Mouse (Mus musculus) neural tube, embryonic 12.5 days (tissue): ENCODE results near the gene Stap2. TPM values are rescaled to one million over a fixed set of nuclear protein-coding genes. Genes with fewer than 3 reads are reported as not detected.

Experiments used
- ATAC-seq: fragments of 200-750 bp; cut with Nextera tagmentation; 2 replicates; pipeline ENCODE4 v1.8.0; 2017; ENCODE audit warnings: low read depth, mild to moderate bottlenecking, moderate TSS enrichment, moderate library complexity; ENCODE audit not compliant: low FRiP score
- H3K27ac ChIP-seq: fragments of 300-500 bp; sonication (generic); 2 replicates; pipeline ENCODE4 v1.5.1; 2016
- H3K27me3 ChIP-seq: fragments of 300-500 bp; sonication (generic); replicated peaks from 2 replicates; pipeline ENCODE4 v1.6.1; 2016; ENCODE audit warnings: mild to moderate bottlenecking
- H3K36me3 ChIP-seq: fragments of 300-500 bp; sonication (generic); 2 replicates; pipeline ENCODE4 v1.6.1; 2016; ENCODE audit warnings: mild to moderate bottlenecking
- H3K4me1 ChIP-seq: fragments of 300-500 bp; sonication (generic); 2 replicates; pipeline ENCODE4 v1.6.1; 2016
- H3K4me2 ChIP-seq: fragments of 300-500 bp; sonication (generic); replicated peaks from 2 replicates; pipeline ENCODE4 v1.6.1; 2016; ENCODE audit warnings: mild to moderate bottlenecking
- H3K4me3 ChIP-seq: fragments of 300-500 bp; sonication (generic); 2 replicates; pipeline ENCODE4 v1.5.1; 2016
- H3K9ac ChIP-seq: fragments of 300-500 bp; sonication (generic); 2 replicates; pipeline ENCODE4 v1.6.1; 2016; ENCODE audit warnings: mild to moderate bottlenecking
- H3K9me3 ChIP-seq: fragments of 300-500 bp; sonication (generic); 2 replicates; pipeline ENCODE4 v1.6.1; 2016; ENCODE audit warnings: mild to moderate bottlenecking
- WGBS: fragments of 180-500 bp; shearing (Covaris S2); methylation state at CpG from one replicate; pipeline ENCODE4 v1.1.7; 2016; 5-methylcytosine and 5-hydroxymethylcytosine counted together
- polyA plus RNA-seq: library from polyadenylated mRNA; unstranded; fragments of >200 nt; fragmentation: Nextera tagmentation; extraction: Ambion mirVana; gene quantifications from 2 replicates; pipeline ENCODE4 v1.2.1, GENCODE M21; 2016

Gene Stap2
- polyA plus RNA-seq, 1 experiment from 2014 or later = 7.2 TPM

DNA sequence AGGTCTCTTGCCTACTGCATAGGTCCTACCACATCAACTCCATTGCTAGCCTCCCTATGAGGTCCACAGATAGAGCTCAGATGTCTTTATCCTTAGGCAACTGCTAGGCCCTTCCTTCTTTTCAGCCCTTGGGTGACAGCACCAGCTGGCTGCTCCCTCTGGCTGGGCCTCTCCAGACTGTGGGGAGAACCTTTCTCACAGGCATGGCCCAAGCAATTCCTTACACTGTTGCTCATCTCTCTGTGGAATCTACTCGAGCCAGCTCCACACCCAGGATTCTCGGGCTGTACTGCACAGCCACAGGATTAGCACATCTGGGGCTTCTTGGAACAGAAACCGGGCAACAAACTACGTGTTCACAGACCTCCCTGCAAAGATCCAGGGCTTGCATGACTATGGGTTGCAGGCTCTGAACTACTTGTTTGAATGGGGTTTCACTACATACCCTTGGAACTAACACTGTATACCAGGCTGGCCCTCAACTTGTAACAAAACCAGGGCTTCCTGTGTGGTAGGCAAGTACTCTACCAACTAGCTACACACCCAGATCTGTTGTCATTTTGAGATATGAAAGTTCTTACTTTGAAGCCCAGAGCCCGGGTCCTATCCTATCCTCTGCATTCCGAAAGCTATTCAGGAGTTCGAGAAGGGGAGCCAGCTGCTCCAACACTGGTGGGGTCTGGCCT, 28.8 kb upstream of the Stap2 start:
- peak overlapping the region; percentile 33; the same call in 1 of the 2 replicates for H3K9ac ChIP-seq
- H3K4me3 ChIP-seq = no peak overlapping the region
- 94% methylated on average over 7 of the region's 7 CpGs for WGBS
- H3K27me3 ChIP-seq = no peaks in the 10 kb centered on the region
- H3K4me2 ChIP-seq = peak overlapping the region; percentile 67
- H3K9me3 ChIP-seq = no peaks in the 10 kb centered on the region
- H3K4me1 ChIP-seq = peaks cover 19% of the 10 kb centered on the region
- H3K27ac ChIP-seq = no peak overlapping the region
- peaks cover 35% of the 10 kb centered on the region for H3K36me3 ChIP-seq
- no peak for ATAC-seq

GRCm38 (mm10) chr17:56032831-56033230, 27.4 kb upstream of the Stap2 start:
- no peak for ATAC-seq
- H3K36me3 ChIP-seq = peaks cover 48% of the 10 kb centered on the region
- 83% methylated on average over 7 of the region's 7 CpGs for WGBS

DNA sequence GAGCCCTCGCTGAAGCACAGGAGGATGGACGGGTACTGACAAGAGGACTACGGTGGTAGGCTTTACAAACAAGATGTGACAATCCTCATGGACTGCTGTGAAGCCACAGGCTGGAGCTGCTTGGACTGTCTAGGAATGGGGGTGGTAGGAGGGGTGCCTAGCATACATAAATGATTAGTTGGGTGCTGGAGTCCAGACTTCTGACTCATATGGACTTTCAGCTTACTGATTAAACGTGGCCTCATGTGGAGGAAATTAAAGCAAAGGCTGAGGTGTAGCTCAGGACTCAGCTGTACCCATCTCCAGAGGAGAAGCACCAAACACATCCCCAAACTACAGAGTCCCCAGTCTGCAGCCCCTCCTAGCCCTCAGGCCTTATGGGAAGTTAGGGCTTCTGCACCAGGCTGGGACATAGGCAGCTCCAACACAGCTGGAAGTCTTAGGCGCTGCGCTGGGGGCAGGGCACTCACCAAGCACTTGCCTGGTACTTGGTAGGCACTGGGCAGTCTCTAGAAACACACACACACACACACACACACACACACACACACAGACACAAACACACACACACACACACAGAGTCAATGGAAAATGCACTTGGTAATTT, 26.8 kb upstream of the Stap2 start:
- Histone ChIP-seq H3K9ac (no peak overlapping the region), H3K4me1 (peaks cover 19% of the 10 kb centered on the region), H3K9me3 (no peaks in the 10 kb centered on the region), H3K4me3 (no peak overlapping the region), H3K4me2 (no peak overlapping the region), H3K27me3 (no peaks in the 10 kb centered on the region), H3K27ac (no peak overlapping the region), H3K36me3 (peaks cover 54% of the 10 kb centered on the region)
- 78% methylated on average over 6 of the region's 6 CpGs for WGBS
- no peak for ATAC-seq

More at GRCm38 (mm10) chr17:56032831-56033230, 27.4 kb upstream of the Stap2 start:
- H3K9ac ChIP-seq = no peak overlapping the region; the same call in 1 of the 2 replicates
- H3K4me3 ChIP-seq = no peak overlapping the region
- H3K9me3 ChIP-seq = no peaks in the 10 kb centered on the region
- peaks cover 19% of the 10 kb centered on the region for H3K4me1 ChIP-seq
- H3K4me2 ChIP-seq = no peak overlapping the region
- no peaks in the 10 kb centered on the region for H3K27me3 ChIP-seq
- H3K27ac ChIP-seq = no peak overlapping the region

DNA sequence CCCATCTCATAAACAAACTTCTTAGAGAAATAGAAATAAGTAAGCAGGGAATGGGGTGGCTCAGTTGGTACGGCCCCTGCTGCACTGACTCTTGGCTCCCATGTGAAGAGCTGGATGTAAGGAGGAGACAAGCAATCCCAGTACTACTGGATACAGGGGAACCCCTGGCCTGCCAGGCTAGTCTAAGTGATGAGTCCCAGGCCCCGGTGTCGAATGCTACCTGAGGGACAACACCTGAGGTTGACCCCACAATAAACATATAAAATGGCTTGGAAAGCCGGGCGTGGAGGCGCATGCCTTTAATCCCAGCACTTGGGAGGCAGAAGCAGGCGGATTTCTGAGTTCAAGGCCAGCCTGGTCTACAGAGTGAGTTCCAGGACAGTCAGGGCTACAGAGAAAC, 26.0 kb upstream of the Stap2 start:
- peaks cover 55% of the 10 kb centered on the region for H3K36me3 ChIP-seq
- no peaks in the 10 kb centered on the region for H3K9me3 ChIP-seq
- H3K9ac ChIP-seq = no peak overlapping the region
- H3K4me2 ChIP-seq = no peak overlapping the region
- no peak overlapping the region for H3K4me3 ChIP-seq
- WGBS = 92% methylated on average over 7 of the region's 7 CpGs
- no peak overlapping the region for H3K27ac ChIP-seq
- no peak for ATAC-seq
- no peaks in the 10 kb centered on the region for H3K27me3 ChIP-seq
- H3K4me1 ChIP-seq = peaks cover 16% of the 10 kb centered on the region

- no peak overlapping the region for H3K4me3 ChIP-seq
- peaks cover 16% of the 10 kb centered on the region for H3K4me1 ChIP-seq
- no peaks in the 10 kb centered on the region for H3K27me3 ChIP-seq
- WGBS = 73% methylated on average over 5 of the region's 5 CpGs
- peaks cover 55% of the 10 kb centered on the region for H3K36me3 ChIP-seq
- no peaks in the 10 kb centered on the region for H3K9me3 ChIP-seq
- H3K4me2 ChIP-seq = no peak overlapping the region
- H3K27ac ChIP-seq = no peak overlapping the region
- no peak for ATAC-seq
- H3K9ac ChIP-seq = no peak overlapping the region
These were observed 25.5 kb upstream of the Stap2 start for GRCm38 (mm10) chr17:56030919-56031318.

DNA sequence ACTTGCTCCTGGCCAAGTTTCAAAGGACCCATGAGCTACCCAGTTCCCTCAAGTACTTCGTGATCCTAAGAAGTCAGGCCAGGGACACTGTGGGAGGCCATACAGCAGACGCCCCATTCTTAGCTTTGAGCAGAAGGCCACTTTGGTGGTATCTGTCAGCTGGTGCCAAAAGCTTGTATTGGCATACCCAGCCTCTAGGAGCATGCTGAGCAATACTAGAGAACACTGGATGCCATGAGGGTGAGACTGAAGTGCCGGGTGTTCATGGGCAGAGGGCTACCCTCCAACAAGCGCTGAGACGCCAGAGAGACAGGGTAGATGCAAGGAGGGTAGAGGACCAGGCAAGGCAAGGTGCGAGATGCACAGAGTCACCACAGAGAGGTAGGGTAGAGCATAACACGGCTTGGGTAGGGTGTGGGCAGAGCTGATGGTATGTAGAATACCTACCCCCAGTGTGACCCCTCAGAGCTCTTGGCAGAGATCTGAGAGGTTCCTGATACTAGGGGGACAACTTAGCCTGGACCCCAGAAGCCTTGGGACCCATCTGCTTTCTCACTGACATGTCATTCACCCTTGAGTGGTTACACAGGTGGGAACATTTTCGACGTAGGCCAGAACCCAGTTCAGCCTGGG, 25.0 kb upstream of the Stap2 start:
- no peak for ATAC-seq

GRCm38 (mm10) chr17:56027801-56028441, 22.5 kb upstream of the Stap2 start:
- no peak overlapping the region for H3K9ac ChIP-seq
- H3K4me1 ChIP-seq = peaks cover 6% of the 10 kb centered on the region
- H3K27me3 ChIP-seq = no peaks in the 10 kb centered on the region
- H3K4me3 ChIP-seq = no peak overlapping the region
- ATAC-seq = no peak
- no peaks in the 10 kb centered on the region for H3K9me3 ChIP-seq
- H3K4me2 ChIP-seq = no peak overlapping the region
- no peak overlapping the region for H3K27ac ChIP-seq
- peaks cover 50% of the 10 kb centered on the region for H3K36me3 ChIP-seq
- 92% methylated on average over 5 of the region's 5 CpGs for WGBS

More for the DNA sequence above, 25.0 kb upstream of the Stap2 start:
- Histone ChIP-seq H3K27me3 (no peaks in the 10 kb centered on the region), H3K4me3 (no peak overlapping the region), H3K4me2 (no peak overlapping the region), H3K9me3 (no peaks in the 10 kb centered on the region), H3K9ac (no peak overlapping the region), H3K4me1 (peaks cover 13% of the 10 kb centered on the region), H3K36me3 (peaks cover 55% of the 10 kb centered on the region), H3K27ac (no peak overlapping the region)
- WGBS = 94% methylated on average over 9 of the region's 9 CpGs

- no peak overlapping the region for H3K4me3 ChIP-seq
- ATAC-seq = no peak
- H3K4me1 ChIP-seq = peaks cover 14% of the 10 kb centered on the region
- WGBS = 71% methylated on average over 1 of the region's 1 CpGs
- H3K9ac ChIP-seq = no peak overlapping the region
- no peak overlapping the region for H3K4me2 ChIP-seq
- H3K27me3 ChIP-seq = no peaks in the 10 kb centered on the region
- peaks cover 42% of the 10 kb centered on the region for H3K36me3 ChIP-seq
- no peak overlapping the region for H3K27ac ChIP-seq
- no peaks in the 10 kb centered on the region for H3K9me3 ChIP-seq
These were observed 21.5 kb upstream of the Stap2 start for GRCm38 (mm10) chr17:56026881-56027280.

- H3K27me3 ChIP-seq = no peaks in the 10 kb centered on the region
- H3K4me2 ChIP-seq = no peak overlapping the region
- 88% methylated on average over 1 of the region's 1 CpGs for WGBS
- ATAC-seq = no peak
- H3K27ac ChIP-seq = no peak overlapping the region
- peaks cover 39% of the 10 kb centered on the region for H3K36me3 ChIP-seq
- H3K4me3 ChIP-seq = no peak overlapping the region
- no peak overlapping the region for H3K9ac ChIP-seq
- H3K4me1 ChIP-seq = peaks cover 14% of the 10 kb centered on the region
- no peaks in the 10 kb centered on the region for H3K9me3 ChIP-seq
These were observed 20.9 kb upstream of the Stap2 start for GRCm38 (mm10) chr17:56026303-56026702.

- Histone ChIP-seq H3K27me3 (no peaks in the 10 kb centered on the region), H3K27ac (no peak overlapping the region), H3K4me1 (peaks cover 14% of the 10 kb centered on the region), H3K36me3 (peaks cover 36% of the 10 kb centered on the region), H3K9ac (no peak overlapping the region), H3K9me3 (no peaks in the 10 kb centered on the region), H3K4me3 (no peak overlapping the region), H3K4me2 (no peak overlapping the region)
- ATAC-seq = no peak
- 84% methylated on average over 5 of the region's 5 CpGs for WGBS
These were observed 19.5 kb upstream of the Stap2 start for GRCm38 (mm10) chr17:56024931-56025330.

DNA sequence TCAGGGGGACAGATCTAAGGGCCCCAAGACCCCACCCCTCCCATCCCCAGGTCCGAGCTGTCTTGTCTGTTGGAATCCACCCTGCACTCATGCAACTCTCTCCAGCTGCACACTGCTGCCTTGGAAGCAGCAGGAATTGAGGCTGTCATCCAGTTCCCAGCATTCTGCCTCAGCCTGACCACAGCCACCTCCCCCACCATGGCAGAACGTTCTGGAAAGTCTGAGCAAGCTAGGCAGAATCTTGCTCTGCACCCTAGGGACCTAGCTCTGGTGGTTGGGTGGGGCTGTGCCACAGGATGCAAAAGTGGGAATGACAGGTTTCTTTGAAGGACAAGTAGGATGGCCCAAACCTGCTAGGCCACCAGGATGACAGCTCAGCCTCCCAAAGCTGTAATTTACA, 19.1 kb upstream of the Stap2 start:
- H3K36me3 ChIP-seq = peaks cover 39% of the 10 kb centered on the region
- no peak overlapping the region for H3K9ac ChIP-seq
- peaks cover 14% of the 10 kb centered on the region for H3K4me1 ChIP-seq
- WGBS = 74% methylated on average over 2 of the region's 2 CpGs
- no peak overlapping the region for H3K4me3 ChIP-seq
- no peaks in the 10 kb centered on the region for H3K27me3 ChIP-seq
- no peak for ATAC-seq
- no peak overlapping the region for H3K27ac ChIP-seq
- H3K4me2 ChIP-seq = no peak overlapping the region
- H3K9me3 ChIP-seq = no peaks in the 10 kb centered on the region

- ATAC-seq = no peak
- 83% methylated on average over 5 of the region's 5 CpGs for WGBS
- no peak overlapping the region for H3K27ac ChIP-seq
These were observed 18.0 kb upstream of the Stap2 start for GRCm38 (mm10) chr17:56023386-56023785.

More at GRCm38 (mm10) chr17:56023386-56023785, 18.0 kb upstream of the Stap2 start:
- H3K9me3 ChIP-seq = no peaks in the 10 kb centered on the region
- no peak overlapping the region for H3K9ac ChIP-seq
- no peak overlapping the region for H3K4me3 ChIP-seq
- H3K27me3 ChIP-seq = no peaks in the 10 kb centered on the region
- H3K4me1 ChIP-seq = peaks cover 14% of the 10 kb centered on the region
- H3K36me3 ChIP-seq = peaks cover 39% of the 10 kb centered on the region
- H3K4me2 ChIP-seq = no peak overlapping the region
